Mouse (Mus musculus): ENCODE measurements around the gene Napepld.
"Not testable (repeated sequence)": the region's sequence is repeated elsewhere in the genome, so short reads cannot be mapped to it uniquely, and the experiment has no call there.

The Napepld gene

DNA sequence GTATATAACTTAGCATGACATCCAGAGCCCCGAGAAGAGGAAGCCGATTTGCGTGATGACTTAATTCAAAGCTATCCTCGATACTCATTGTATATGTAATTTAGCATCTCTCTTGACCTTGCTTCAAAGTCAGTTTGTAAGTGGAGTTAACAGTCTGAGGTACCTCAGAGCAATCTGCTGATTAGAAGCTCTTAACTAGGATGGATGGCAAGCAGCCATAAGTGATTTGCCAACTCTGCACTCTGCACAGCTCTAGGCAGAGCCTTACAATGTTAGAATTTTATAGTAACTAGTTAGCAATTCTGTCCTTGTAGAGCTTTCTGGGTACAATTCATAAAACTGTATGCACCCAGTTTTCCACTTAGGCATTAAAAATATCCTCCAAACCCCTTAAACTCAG, 5.3 kb upstream of the Napepld start:
- no peak for DNase-seq (ENCODE audit: low read depth, low spot score)

DNA sequence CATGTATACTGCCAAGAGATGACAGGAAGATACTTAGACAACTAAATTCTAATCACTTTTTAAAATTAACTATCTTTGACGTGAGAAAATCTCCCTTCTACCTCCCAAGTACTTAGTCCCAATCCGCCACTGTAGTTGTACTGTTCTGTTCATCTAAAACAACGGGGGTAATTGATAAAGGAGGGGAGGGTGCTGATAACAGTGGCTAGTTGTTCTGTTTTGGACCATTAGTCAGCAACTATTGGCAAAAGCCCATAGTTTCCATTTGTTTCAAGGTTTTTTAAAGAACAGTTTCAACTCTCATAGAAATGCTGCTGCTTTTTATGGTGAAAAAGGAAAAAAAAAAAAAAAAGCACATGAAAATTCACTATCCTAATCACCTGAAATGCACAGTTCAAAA, 2.5 kb upstream of the Napepld start:
- peak; percentile 14 for DNase-seq (ENCODE audit: low read depth, low spot score)

DNA sequence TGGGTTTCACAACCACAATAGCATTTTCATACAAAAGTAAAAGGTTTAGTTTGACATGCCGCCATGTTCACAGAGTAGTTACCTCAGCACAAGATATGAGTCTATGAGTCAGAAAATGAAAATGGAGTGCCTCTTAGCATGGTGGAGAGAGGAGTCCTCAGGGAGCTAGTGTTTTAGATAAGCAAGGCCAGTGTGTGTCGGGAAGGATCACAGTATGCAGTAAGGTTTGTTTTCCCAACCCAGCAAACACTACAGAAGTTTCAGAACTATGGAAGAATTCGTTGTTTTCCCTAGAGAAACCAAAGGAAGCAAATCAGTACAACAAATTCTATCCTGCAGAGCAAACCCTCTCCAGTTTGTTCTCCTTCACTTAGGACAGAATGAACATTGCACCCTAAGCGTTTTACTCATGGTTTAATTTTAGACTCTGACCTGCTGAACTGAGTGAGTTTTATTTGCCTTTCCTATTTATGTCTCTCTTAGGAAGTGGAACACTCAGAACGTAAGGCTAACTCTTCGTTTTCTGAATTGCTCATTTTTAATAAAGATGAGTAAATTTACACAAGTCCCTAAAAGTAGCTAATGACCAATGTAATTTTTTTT, 1.8 kb upstream of the Napepld start:
- peak; percentile 46 for DNase-seq (ENCODE audit: low read depth, low spot score)

DNA sequence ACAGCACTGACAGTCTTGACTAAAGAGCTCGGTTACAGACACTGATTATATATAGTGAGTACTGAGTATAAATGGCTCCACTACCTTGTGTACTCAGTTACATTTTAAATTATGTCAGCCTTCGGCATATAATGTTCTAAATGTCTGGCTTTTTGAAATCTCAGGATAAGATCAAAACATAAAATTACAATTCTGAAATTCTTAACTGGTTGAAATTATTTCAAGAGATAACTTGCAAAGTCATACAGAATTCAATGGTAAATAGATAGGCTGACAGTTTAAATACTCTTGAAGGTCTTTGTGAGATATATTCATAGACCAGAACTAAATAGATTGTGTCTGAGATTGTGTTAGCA, 791 bp upstream of the Napepld start:
- DNase-seq (ENCODE audit: low read depth, low spot score): no peak

DNA sequence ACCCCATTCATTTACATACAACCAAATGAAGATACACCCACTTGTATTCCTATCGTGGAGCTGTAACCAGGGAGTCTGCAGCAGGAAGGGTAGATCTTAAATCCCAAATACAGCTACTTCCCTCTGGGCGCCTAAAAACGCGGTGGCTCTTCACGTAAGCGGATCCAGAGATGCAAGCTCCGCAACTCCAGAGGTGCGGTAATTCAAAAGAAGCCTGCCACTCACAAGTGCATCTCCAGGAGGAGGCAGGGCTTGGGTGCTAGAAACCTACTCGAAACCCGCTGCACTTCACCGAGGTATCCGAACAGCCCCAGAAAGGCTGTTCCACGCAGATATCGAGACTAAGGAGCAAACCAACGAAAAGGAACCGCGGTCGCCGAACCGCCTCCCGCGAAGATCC, 262 bp downstream of the Napepld start:
- no peak for DNase-seq (ENCODE audit: low read depth, low spot score)

DNA sequence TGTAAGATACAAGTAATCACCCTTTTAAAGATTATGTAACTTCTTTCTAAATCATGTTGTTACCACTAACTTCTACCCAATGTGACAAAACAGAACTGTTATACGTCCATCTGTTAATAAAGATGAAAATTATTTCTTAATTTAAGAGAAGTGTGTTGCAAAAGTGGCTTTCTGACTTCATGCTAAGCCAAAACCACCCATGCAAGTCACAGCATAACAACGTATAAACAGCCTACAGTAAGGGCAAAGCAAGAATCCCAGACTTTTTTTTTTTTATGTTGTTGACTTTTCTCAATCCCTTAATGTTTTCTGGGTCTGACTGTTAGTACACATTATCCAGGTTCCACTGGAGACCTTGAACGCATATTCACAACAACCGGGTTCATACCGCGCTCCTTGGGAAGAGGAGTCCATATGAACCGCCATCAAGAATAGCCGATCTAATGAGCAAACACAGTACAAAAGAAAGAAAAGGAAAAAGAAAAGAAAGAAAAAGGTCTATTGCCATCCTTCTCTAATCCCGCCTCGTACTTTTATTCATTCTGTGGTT, 849 bp downstream of the Napepld start:
- DNase-seq (ENCODE audit: low read depth, low spot score): peak; percentile 29

DNA sequence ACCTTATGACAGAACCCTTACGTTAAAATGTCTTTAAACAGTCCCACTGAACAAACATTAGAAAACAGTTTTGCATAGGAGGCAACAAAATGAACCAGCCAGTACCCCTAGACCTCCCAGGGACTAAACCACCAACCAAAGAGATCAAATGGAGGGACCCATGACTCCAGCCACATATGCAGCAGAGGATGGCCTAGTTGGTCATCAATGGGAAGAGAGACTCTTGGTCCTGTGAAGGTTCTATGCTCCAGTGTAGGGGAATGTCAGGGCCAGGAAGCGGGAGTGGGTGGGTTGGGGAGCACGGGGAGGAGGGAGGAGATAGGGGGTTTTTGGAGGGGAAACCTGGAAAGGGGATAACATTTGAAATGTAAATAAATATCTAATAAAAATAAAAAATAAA, 1.6 kb downstream of the Napepld start:
- not testable (repeated sequence) for DNase-seq (ENCODE audit: low read depth, low spot score)

DNA sequence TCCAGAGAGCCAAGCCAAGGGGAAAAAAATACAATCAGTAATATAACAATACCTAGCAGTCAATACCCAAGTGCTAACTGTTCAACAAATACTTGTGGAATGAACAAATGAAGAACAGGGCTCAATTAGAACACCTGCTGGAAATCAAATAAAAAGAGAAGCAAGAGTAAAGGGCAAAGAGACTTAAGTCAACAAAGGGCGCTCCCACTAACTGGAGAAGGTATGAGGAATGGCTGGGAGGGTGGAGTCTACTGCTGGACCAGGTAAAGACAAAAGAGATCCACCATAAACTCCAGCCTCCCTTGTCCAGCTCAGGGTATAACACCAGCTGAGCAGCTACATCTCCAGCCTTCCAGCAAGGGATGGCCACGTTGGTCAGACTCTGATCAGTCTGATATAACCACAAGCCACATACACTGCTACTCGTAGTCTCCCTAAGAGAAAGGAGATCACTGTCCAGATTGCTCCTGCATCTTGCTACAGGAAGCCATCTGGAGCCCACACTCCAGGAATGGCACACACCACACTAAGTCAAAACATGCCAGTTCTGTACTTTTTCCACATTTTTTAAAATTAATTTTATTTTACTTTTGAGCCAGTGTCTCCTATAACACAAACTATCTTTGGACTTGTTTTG, 6.2 kb downstream of the Napepld start:
- DNase-seq (ENCODE audit: low read depth, low spot score): no peak

DNA sequence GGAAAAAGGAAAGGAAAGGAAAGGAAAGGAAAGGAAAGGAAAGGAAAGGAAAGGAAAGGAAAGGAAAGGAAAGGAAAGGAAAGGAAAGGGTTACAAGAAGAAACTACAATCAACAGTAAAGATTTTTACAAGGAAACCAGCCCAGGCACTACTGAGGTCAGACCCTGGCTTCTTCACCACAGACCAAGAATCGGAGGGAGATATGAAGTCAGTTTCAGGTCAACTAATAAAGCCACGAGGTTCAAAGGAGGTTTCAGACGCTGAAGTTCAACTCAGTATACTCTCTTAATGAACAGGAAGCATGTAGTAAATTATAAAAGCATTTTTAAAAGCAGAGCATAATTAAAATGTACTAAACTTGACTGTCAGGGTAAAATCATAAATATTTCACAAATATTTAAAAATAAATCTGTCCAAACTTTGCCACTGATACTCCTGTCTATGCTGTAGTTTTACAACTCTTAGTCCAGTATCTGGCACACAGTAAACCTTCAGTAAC, 7.8 kb downstream of the Napepld start:
- DNase-seq (ENCODE audit: low read depth, low spot score): no peak

DNA sequence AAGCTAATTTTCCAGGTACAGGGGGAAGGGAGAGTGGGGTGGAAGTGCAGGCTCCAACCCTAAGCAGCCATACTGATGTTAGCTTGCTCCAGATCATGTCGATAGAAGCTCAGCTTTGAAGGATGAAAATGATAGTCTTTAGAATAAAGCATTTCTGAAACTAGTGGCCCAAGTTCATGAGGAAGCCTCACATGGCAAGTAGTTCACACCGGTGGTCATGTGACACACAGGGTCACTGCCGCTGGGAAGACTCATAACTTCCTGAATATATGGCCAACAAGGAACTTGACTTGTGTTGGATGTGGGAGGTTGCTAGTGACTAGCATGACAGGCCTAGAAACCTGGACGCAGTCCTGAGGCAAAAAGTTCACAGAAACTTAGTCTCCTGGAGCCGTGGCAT, 9.0 kb downstream of the Napepld start:
- DNase-seq (ENCODE audit: low read depth, low spot score): no peak

DNA sequence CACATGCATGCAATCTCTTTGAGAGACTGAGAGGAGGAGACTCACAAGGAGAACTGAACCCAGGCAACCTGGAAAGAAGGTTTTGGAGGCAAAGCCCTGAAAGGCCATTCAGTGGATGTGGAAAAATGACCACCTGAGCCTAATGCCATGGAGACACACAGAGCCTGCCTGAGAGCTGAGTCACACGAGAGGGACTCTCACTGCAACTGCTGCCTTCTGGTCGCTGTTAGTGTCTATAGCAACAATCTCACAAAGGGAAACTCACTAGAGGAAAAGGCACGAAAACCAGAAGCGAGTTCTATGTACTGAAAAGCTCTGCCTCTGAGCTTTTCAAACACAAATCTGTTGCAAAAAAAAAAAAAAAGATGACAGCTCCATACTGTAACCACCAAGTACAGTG, 14.2 kb downstream of the Napepld start:
- no peak for DNase-seq (ENCODE audit: low read depth, low spot score)

DNA sequence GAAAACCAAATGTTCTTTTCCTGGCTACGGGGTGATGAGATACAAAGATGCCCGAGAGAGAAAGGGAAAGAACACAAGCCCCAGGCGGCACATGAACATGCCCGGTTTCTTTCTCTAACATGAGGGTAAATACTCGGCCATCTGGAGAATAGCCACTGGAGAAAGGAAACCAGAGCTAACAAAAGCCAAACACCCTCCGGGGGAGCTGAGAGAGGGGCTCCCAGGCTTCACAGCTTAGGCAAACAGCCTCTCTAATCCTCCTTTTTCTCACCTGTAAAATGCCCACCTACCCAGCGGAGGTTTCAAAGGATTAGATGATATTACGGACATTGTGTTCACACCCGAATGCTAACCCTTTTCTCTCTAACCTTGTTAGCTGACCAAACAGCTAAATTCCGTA, 16.2 kb downstream of the Napepld start:
- DNase-seq (ENCODE audit: low read depth, low spot score): no peak

DNA sequence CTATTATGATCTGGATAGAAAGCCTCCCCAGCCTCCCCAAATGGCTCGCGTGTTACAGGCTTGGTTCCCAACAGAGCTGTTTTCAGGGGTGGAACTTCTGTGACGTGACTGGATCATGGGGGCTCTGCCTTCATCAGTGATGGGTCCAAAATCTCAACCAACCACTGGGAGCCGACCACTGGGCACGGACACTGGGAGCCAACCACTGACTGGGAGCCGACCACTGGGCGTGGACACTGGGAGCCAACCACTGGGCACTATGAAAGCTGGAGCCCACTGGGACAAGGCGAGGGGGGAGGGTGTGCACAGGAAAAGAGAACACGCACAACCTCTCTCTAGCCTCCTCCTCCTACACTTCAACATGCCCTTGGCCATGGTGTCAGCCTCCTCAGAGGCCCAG, 17.4 kb downstream of the Napepld start:
- no peak for DNase-seq (ENCODE audit: low read depth, low spot score)

DNA sequence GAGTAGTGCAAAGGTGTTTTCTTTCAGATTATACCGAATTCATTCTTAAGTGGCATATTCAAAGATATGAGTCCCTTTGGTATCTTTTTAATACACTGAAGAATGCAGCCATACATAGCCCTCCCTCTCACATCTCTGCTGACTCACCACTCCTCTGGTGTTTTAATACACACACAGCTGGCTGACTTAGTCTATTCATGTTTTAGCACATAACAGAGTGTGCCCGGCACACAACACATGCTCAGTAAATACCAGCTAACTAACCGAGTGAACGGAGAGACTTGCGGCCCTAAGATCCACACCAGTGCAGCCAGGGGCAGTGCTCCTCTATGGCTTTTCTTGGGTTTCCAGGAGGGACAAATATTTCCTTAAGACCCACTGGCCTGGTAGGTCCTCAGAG, 20.3 kb downstream of the Napepld start:
- DNase-seq (ENCODE audit: low read depth, low spot score): peak; percentile 41

DNA sequence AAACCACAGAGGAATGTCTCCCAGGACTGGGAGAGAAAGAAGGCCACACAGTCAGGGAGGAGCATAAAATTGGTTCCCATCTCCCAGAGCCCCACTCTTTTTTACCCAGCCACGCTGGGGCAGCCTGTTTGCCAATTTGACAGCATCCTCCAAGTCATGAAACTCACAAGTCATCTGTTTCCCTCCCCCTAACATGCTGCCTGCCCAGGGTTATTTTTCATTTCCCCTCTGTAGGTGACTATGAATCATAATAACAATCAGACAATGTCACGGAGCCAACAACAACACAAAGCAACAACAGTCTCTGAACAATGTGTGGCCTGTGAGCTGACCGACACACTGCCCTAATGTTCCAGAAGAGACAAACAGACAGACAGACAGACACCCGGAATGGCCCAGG, 21.2 kb downstream of the Napepld start:
- DNase-seq (ENCODE audit: low read depth, low spot score): peak; percentile 61

DNA sequence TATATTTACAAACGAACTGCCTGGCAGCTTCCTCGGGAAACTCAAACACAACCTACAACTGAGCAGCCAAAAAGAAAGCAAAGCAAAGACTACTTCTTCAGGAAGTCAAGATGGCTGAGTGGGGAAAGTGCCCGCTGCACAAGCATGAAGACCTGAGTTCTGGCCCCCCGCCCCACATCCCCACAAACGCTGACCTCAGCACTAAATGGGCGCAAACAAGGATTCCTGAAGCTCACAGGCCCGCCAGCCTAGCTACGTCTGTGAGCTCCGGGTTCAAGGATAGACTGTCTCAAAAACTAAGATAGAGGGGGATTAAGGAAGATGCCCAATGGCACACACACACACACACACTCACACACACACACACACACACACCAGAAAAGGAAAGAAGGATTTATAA, 22.8 kb downstream of the Napepld start:
- DNase-seq (ENCODE audit: low read depth, low spot score): no peak

DNA sequence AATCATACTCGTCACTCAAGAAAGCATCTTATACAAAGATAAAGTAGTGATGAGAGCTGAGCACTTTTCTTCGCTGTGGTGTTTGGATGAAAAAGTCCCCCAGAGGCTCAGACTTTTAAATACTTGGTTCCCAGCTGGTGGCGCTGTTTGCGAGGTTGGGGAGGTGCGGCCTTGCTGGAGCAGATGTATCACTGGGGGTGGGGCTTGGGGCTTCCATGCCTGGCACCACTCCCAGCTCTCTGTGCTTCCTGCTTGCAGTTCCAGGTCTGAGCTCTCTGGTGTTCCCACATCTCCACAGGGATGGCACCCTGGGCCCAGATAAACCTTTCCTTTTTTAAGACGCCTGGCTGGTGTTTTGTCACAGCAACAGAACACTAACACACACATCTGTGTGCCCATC, 23.3 kb downstream of the Napepld start:
- DNase-seq (ENCODE audit: low read depth, low spot score): peak; percentile 33

DNA sequence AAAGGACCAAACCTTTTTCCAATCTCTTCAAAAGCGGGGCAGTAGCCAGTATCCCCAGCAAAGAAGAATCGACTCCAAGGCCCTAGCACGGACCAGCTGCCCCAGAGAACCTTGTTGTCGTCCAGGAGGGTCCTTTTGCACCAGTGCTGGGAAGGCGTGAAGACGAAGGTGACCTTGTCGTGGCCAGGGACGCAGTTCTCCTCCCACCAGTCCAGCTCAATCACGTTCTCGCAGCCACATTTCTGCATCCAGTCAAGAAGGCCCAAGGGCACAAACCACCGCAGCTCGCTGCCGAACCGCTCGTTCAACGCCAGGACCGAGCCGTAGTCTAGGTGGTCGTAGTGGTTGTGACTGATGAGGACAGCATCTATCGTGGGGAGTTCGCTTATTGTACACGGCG, 25.7 kb downstream of the Napepld start:
- DNase-seq (ENCODE audit: low read depth, low spot score): no peak

DNA sequence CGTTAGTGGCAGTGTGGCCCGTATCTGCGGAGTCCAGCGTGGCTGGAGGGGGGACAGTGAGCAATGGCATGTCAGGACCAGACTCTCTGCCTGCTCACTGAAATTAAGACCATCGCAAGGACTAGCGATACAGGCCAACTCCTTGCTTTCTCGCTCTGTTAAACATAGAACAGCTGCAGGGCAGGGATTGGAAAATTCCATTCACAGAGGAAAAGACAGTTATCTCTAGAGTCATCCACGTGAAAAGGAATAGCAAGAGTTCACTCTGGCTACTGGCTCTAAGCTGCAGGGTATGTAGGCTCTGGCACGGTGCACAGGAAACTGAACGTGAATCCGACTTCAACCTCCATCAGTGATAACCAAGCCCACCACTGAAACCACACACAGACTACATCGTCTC, 26.2 kb downstream of the Napepld start:
- DNase-seq (ENCODE audit: low read depth, low spot score): no peak

DNA sequence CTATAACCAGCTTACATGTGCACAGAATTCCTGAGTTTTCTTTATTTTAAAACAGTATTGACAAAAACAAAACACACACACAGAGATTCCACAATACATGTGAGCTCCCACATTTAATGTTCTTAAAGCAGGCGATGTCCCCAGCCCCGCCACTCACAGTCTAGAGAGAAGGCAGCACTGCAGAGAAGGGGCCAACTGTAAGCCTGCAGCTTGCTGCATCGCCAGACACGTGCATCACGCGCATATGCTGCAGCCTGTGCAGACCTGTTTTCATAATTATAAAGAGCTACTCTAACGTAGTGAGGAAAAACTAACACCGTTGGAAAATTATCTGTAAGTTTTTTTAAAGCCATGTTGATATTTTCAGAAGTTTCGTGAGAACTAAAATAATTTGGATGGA, 27.5 kb downstream of the Napepld start:
- DNase-seq (ENCODE audit: low read depth, low spot score): no peak

DNA sequence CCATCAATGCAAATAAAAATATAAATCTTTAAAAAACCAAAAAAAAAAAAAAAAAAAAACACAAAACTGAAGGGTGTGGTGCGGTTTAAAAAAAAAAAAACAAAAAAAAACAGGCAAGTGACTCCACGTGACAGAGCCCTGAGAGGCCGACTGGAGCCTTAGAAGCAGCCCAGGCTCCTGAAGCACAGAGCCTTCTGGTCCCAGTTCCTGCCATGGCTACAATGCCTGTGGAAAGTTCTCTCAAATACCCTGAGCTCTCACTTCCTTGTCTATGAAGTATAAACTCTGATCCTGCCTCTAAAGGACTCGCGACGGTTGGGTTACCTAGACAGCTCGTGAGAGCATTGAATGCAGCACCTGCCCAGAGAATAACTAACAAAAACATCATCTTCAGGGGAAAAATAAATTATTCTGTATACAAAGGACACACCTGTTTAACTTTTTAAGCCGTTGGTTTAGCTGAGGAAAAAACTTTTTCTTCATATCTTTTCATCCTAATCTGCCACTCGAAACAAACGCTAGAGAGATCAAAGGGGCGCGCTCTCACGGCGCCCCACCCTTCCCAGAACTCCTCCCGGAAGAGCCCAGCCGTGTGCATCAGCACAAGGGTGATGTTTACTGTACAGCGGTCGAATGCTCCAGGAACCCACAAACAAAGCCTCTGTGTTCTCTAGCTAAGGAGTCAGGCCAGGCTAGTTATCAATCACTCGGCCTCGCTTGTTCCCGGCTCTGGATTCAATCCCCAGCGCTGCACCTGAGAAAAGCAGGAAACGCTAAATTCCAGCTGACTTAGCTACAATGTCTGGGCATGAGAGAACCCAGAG, 28.2 kb downstream of the Napepld start:
- DNase-seq (ENCODE audit: low read depth, low spot score): no peak

DNA sequence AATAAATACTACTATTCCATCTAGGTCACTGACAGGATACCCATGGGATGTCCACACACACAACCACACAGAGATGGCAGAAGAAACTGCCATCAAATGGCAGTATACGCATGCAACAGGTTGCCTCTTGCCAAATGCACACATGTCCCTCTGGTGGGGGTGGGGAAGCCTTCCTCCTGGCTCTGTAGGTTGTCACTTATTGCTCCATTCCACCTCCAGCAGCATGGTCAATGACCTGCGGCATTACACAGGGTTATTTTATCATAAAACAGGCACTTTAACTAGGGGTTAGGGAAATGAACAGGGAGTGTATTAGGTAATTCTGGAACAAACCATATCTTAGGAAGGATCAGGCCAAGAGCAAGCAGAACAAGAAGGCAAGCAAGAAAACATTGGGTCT, 31.9 kb downstream of the Napepld start:
- no peak for DNase-seq (ENCODE audit: low read depth, low spot score)

All from 3T3-L1 (cell line).